Mouse (Mus musculus) c-Kit-positive CD71-negative TER-119-negative erythroid progenitor cells, embryonic 14.5 days (primary cell): Measurements from ENCODE around the gene Map3k11.

Source experiments
- DNase-seq: peaks from one replicate; pipeline ENCODE4 v3.0.0-alpha.2; 2013; ENCODE audit warnings: low read depth

Gene Map3k11

GRCm38 (mm10) chr19:5688200-5689087 lies at the start of gene Map3k11, which contains the start of gene Pcnx3:
TSS of gene Map3k11 (plus strand) at chr19:5688742.
TSS of gene Pcnx3 (minus strand) at chr19:5688908.
- DNase-seq = peak; percentile 97

GRCm38 (mm10) chr19:5640339-5640738 lies 48.2 kb upstream of the Map3k11 start:
- no peak for DNase-seq

- DNase-seq = no peak
These were observed 47.5 kb upstream of the Map3k11 start for GRCm38 (mm10) chr19:5641021-5641420.

GRCm38 (mm10) chr19:5641641-5642040 lies 46.9 kb upstream of the Map3k11 start:
- DNase-seq = no peak

- DNase-seq = no peak
These were observed 43.3 kb upstream of the Map3k11 start for GRCm38 (mm10) chr19:5645280-5645679.

- DNase-seq = no peak
These were observed 41.7 kb upstream of the Map3k11 start for GRCm38 (mm10) chr19:5646731-5647330.

- DNase-seq = no peak
These were observed 40.8 kb upstream of the Map3k11 start for GRCm38 (mm10) chr19:5647791-5648190.

- DNase-seq = peak; percentile 74
These were observed 39.9 kb upstream of the Map3k11 start for GRCm38 (mm10) chr19:5648401-5649297.

- DNase-seq = no peak
These were observed 39.2 kb upstream of the Map3k11 start for GRCm38 (mm10) chr19:5649298-5649741.

GRCm38 (mm10) chr19:5651502-5652274 lies 36.9 kb upstream of the Map3k11 start:
- DNase-seq = no peak

- no peak for DNase-seq
These were observed 36.0 kb upstream of the Map3k11 start for GRCm38 (mm10) chr19:5652570-5652969.

GRCm38 (mm10) chr19:5653969-5654719 lies 34.4 kb upstream of the Map3k11 start:
- no peak for DNase-seq

GRCm38 (mm10) chr19:5654720-5655298 lies 33.7 kb upstream of the Map3k11 start:
- no peak for DNase-seq

GRCm38 (mm10) chr19:5660942-5661751 lies 27.4 kb upstream of the Map3k11 start:
- peak; percentile 45 for DNase-seq

- no peak for DNase-seq
These were observed 26.2 kb upstream of the Map3k11 start for GRCm38 (mm10) chr19:5662310-5662709.

- DNase-seq = peak; percentile 90
These were observed 25.3 kb upstream of the Map3k11 start, which contains the start of gene Sipa1 for GRCm38 (mm10) chr19:5662981-5663913. TSS of gene Sipa1 (minus strand) at chr19:5663707.

- no peak for DNase-seq
These were observed 23.8 kb upstream of the Map3k11 start for GRCm38 (mm10) chr19:5664669-5665257.

GRCm38 (mm10) chr19:5665465-5665864 lies 23.1 kb upstream of the Map3k11 start:
- DNase-seq = no peak
